Mouse (Mus musculus) intestine, embryonic 16.5 days (tissue): Measurements from ENCODE around the gene Ahsa1. TPM values are rescaled to one million over a fixed set of nuclear protein-coding genes. Genes with fewer than 3 reads are reported as not detected.

ENCODE experiments used
- ATAC-seq: fragments of 200-750 bp; cut with Nextera tagmentation; 2 replicates; pipeline ENCODE4 v1.8.0; 2017; ENCODE audit warnings: moderate TSS enrichment, moderate library complexity
- H3K27ac ChIP-seq: fragments of 300-500 bp; sonication (generic); 2 replicates; pipeline ENCODE4 v1.5.1; 2014; ENCODE audit warnings: mild to moderate bottlenecking, low read length
- H3K27me3 ChIP-seq: fragments of 300-500 bp; sonication (generic); replicated peaks from 2 replicates; pipeline ENCODE4 v1.6.1; 2014; ENCODE audit warnings: low read length, control low read depth, mixed read lengths; ENCODE audit not compliant: control insufficient read depth, insufficient read depth
- H3K36me3 ChIP-seq: fragments of 300-500 bp; sonication (generic); 2 replicates; pipeline ENCODE4 v1.6.1; 2014; ENCODE audit warnings: low read length, control low read depth; ENCODE audit not compliant: control insufficient read depth, insufficient read depth
- H3K4me1 ChIP-seq: fragments of 300-500 bp; sonication (generic); 2 replicates; pipeline ENCODE4 v1.6.1; 2014; ENCODE audit warnings: low read length, control low read depth, mixed read lengths; ENCODE audit not compliant: control insufficient read depth, insufficient read depth
- H3K4me2 ChIP-seq: fragments of 300-500 bp; sonication (generic); 2 replicates; pipeline ENCODE4 v1.6.1; 2014; ENCODE audit warnings: low read depth, low read length, control low read depth
- H3K4me3 ChIP-seq: fragments of 300-500 bp; sonication (generic); 2 replicates; pipeline ENCODE4 v1.5.1; 2014; ENCODE audit warnings: mild to moderate bottlenecking, low read length
- H3K9ac ChIP-seq: fragments of 300-500 bp; sonication (generic); 2 replicates; pipeline ENCODE4 v1.6.1; 2014; ENCODE audit warnings: low read depth, low read length
- H3K9me3 ChIP-seq: fragments of 300-500 bp; sonication (generic); 2 replicates; pipeline ENCODE4 v1.6.1; 2016; ENCODE audit warnings: low read length, control low read depth; ENCODE audit not compliant: control insufficient read depth
- WGBS: fragments of 180-500 bp; shearing (Covaris S2); extraction: QIAGEN DNeasy Blood & Tissue Kit; methylation state at CpG from one replicate; pipeline ENCODE4 v1.1.7; 2014; 5-methylcytosine and 5-hydroxymethylcytosine counted together
- polyA plus RNA-seq: library from polyadenylated mRNA; unstranded; fragments of >200 nt; fragmentation: Nextera tagmentation; extraction: Ambion mirVana; gene quantifications from 2 replicates; pipeline ENCODE4 v1.2.1, GENCODE M21; 2015

Ahsa1 gene
- 196 and 225 TPM in 2 replicates for polyA plus RNA-seq

- Histone ChIP-seq H3K4me3 (peak within 1 kb of the TSS; percentile 88), H3K9me3 (no peaks in the 10 kb centered on the region), H3K9ac (peak within 1 kb of the TSS; percentile 92), H3K27me3 (no peaks in the 10 kb centered on the region), H3K27ac (peak within 1 kb of the TSS; percentile 90), H3K4me1 (peaks cover 10% of the 10 kb centered on the region), H3K36me3 (peaks cover 8% of the 10 kb centered on the region; the same call in 1 of the 2 replicates), H3K4me2 (peak within 1 kb of the TSS; percentile 73)
- WGBS, result under 1% methylated on average over 31 of the region's 31 CpGs
- peak; percentile 98 for ATAC-seq
Observed at GRCm38 (mm10) chr12:87266108-87266826, at the start of gene Ahsa1, which contains the start of gene Vipas39. TSS of gene Ahsa1 (plus strand) at chr12:87266479. TSS of gene Vipas39 (minus strand) at chr12:87266256.

DNA sequence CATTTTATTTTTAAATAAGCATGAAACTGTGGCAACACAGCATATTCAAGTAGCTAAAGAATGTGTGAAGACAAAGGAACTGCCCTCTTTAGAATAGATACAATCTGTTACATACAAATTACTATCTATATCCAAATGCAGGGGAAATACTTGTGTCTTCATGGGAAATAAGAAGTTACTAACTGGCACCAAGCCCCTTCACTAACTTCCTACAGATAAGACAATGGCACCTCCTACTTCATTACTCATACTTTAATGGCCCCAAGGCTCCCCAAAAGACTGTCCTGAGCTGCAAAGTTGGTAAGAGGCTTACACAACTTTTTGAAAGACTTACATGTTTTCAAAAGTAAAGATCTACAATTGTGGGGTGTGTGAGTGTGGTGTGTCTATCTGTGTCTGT is 48.7 kb upstream of the Ahsa1 start:
- no peak overlapping the region for H3K27ac ChIP-seq
- no peak overlapping the region for H3K9ac ChIP-seq
- no peaks in the 10 kb centered on the region for H3K4me1 ChIP-seq
- H3K4me2 ChIP-seq, result no peak overlapping the region
- no peaks in the 10 kb centered on the region for H3K36me3 ChIP-seq
- no peaks in the 10 kb centered on the region for H3K27me3 ChIP-seq
- no peaks in the 10 kb centered on the region for H3K9me3 ChIP-seq
- no peak overlapping the region for H3K4me3 ChIP-seq
- no peak for ATAC-seq

DNA sequence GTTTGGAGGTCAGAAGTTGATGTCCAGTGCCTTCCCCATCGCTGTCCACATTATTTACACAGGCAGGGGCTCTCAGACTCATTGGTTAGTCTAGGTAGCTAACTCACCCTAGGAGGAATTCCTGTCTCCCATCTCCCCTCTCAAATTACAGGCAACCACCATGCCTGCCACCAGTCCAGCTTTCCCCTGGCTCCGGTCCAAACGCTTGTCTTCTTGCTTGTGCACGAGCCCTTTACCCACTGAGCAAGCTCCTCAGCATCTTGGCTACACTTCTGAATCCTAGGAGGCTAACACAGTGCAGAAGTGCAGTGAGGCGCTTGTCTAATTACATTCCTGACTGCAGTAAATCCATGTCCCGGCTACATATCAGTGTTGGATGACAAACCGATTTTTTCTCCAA is 46.9 kb upstream of the Ahsa1 start:
- 58% methylated on average over 7 of the region's 7 CpGs for WGBS
- no peaks in the 10 kb centered on the region for H3K9me3 ChIP-seq
- ATAC-seq, result no peak
- no peaks in the 10 kb centered on the region for H3K36me3 ChIP-seq
- H3K9ac ChIP-seq, result no peak overlapping the region
- no peaks in the 10 kb centered on the region for H3K4me1 ChIP-seq
- H3K4me3 ChIP-seq, result no peak overlapping the region
- no peak overlapping the region for H3K4me2 ChIP-seq
- no peaks in the 10 kb centered on the region for H3K27me3 ChIP-seq
- H3K27ac ChIP-seq, result no peak overlapping the region

DNA sequence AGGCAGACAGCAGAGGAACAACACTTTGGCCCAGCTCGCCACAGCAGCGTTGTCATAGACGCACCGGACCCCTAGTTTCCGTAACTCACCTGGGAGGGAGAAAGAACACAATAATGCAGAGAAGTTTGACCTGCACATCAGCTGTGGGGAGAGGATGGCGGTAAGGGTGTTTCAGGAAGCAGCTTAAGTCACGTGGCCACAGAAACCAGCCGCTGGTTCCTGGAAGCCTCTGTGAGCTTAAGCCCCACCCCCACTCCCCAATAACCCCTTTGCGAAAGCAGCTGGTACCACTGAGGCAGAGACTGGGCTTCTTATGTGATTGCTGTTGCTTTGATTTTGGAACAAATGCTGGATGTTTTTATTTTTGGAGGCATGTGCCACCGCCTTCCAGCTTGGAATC is 41.3 kb upstream of the Ahsa1 start:
- Histone ChIP-seq H3K9me3 (no peaks in the 10 kb centered on the region), H3K4me2 (no peak overlapping the region), H3K4me3 (no peak overlapping the region), H3K36me3 (no peaks in the 10 kb centered on the region), H3K4me1 (no peaks in the 10 kb centered on the region), H3K27me3 (no peaks in the 10 kb centered on the region), H3K27ac (no peak overlapping the region), H3K9ac (no peak overlapping the region)
- no peak for ATAC-seq
- WGBS, result 73% methylated on average over 10 of the region's 10 CpGs

- whole genome bisulfite sequencing, result 71% methylated on average over 7 of the region's 7 CpGs
- H3K27ac ChIP-seq, result no peak overlapping the region
Observed at GRCm38 (mm10) chr12:87226801-87227200, 39.5 kb upstream of the Ahsa1 start.

GRCm38 (mm10) chr12:87229633-87230032 is 36.6 kb upstream of the Ahsa1 start:
- no peaks in the 10 kb centered on the region for H3K36me3 ChIP-seq
- no peak overlapping the region for H3K4me2 ChIP-seq
- WGBS, result 85% methylated on average over 2 of the region's 2 CpGs
- H3K4me3 ChIP-seq, result no peak overlapping the region
- H3K9ac ChIP-seq, result no peak overlapping the region
- ATAC-seq, result no peak
- no peaks in the 10 kb centered on the region for H3K9me3 ChIP-seq
- no peaks in the 10 kb centered on the region for H3K4me1 ChIP-seq
- no peak overlapping the region for H3K27ac ChIP-seq
- no peaks in the 10 kb centered on the region for H3K27me3 ChIP-seq

More at GRCm38 (mm10) chr12:87226801-87227200, 39.5 kb upstream of the Ahsa1 start:
- Histone ChIP-seq H3K9ac (no peak overlapping the region), H3K9me3 (no peaks in the 10 kb centered on the region), H3K4me2 (no peak overlapping the region), H3K4me1 (no peaks in the 10 kb centered on the region), H3K27me3 (no peaks in the 10 kb centered on the region), H3K4me3 (no peak overlapping the region), H3K36me3 (no peaks in the 10 kb centered on the region)
- ATAC-seq, result no peak

DNA sequence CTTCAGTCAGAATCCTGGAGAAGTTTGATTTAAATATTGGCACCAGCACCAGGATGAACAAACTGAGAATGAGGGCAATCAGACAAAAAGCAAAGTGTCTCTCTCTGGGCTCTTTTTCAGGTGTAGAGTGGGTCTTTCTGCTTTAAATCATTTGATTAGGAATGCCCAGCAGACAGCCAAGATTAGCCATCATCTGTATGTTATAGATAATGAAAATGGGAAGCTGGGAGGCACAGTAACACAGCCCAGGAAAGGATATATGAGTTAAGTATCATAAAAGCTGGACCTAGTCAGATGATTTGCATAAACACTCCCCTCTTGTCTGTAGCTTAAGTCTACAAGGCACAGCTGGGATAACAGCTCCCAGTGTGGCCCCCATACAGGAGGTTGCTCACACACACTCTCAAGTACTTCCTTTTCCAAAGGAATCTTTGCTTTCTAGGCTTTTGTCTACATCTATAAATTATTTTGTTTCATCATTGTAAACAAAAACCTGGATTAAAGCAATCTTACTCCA is 35.8 kb upstream of the Ahsa1 start:
- Histone ChIP-seq H3K27me3 (no peaks in the 10 kb centered on the region), H3K9ac (no peak overlapping the region), H3K4me1 (no peaks in the 10 kb centered on the region), H3K36me3 (no peaks in the 10 kb centered on the region), H3K9me3 (no peaks in the 10 kb centered on the region), H3K4me3 (no peak overlapping the region), H3K4me2 (no peak overlapping the region), H3K27ac (no peak overlapping the region)
- peak; percentile 52; the same call in 1 of the 2 replicates for ATAC-seq

- H3K27ac ChIP-seq, result no peak overlapping the region
Observed at GRCm38 (mm10) chr12:87236882-87237483, 29.3 kb upstream of the Ahsa1 start.

GRCm38 (mm10) chr12:87238632-87239031 is 27.6 kb upstream of the Ahsa1 start, which contains the start of gene Noxred1:
TSS of gene Noxred1 (minus strand) at chr12:87238732.
- Histone ChIP-seq H3K9ac (no peak within 1 kb of the TSS), H3K4me1 (no peaks in the 10 kb centered on the region), H3K9me3 (no peaks in the 10 kb centered on the region), H3K27me3 (no peaks in the 10 kb centered on the region), H3K4me2 (no peak within 1 kb of the TSS), H3K4me3 (no peak within 1 kb of the TSS), H3K36me3 (peaks cover 10% of the 10 kb centered on the region), H3K27ac (no peak within 1 kb of the TSS)
- ATAC-seq, result no peak
- 97% methylated on average over 1 of the region's 1 CpGs for WGBS

More at GRCm38 (mm10) chr12:87236882-87237483, 29.3 kb upstream of the Ahsa1 start:
- Histone ChIP-seq H3K4me1 (no peaks in the 10 kb centered on the region), H3K9ac (no peak overlapping the region), H3K36me3 (peaks cover 7% of the 10 kb centered on the region), H3K27me3 (no peaks in the 10 kb centered on the region), H3K9me3 (no peaks in the 10 kb centered on the region), H3K4me2 (no peak overlapping the region), H3K4me3 (no peak overlapping the region)
- WGBS, result 87% methylated on average over 5 of the region's 5 CpGs
- ATAC-seq, result no peak
